In the genomic region with DNA sequence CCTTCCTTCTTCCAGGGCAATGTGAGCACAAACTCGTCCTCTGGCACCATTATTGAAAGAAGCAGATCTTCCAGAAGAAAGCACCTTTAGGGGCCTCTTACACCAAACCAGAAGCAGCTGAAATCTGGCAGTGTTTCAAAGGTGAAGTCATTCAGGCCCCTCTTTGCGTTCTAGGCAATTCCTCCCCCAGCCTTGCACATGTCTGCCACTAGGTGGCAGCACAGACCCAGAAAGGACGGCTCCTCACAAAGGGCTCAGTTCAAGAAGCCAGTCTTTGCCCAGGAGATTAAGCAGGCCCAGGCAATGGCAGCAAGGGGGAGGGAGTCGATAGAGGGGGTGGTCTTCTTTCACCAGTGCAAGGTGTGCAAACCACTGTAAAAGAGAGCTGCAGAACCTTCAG, we compare ENCODE assay signal across 8 mouse cellular contexts. TPM values are rescaled to one million over a fixed set of nuclear protein-coding genes. Genes with fewer than 3 reads are reported as not detected.
DNase-seq lines count a peak whose midpoint lies in the region; ATAC-seq and TF ChIP-seq lines count a peak whose summit lies in the region.

No protein-coding gene starts in this region.

- H3K4me2 ChIP-seq in forebrain, embryonic 13.5 days: peak overlapping the region; percentile 91
- peak overlapping the region; percentile 93 for H3K4me2 ChIP-seq in lung, embryonic 15.5 days

- peak overlapping the region in 1 of 2 experiments; percentile 27; a peak in 2 of 4 replicates for H3K4me3 ChIP-seq in MEL (ENCODE audit: control insufficient read depth in 1 of 2, insufficient read depth in 1 of 2, low read depth in 2 of 2, low read length in 2 of 2)
- peak overlapping the region; percentile 78 for H3K4me3 ChIP-seq in forebrain, embryonic 13.5 days
- no peak overlapping the region for H3K4me3 ChIP-seq in lung, embryonic 15.5 days

- H3K79me2 ChIP-seq in MEL (ENCODE audit: control insufficient read depth, insufficient read depth, low read length, poor library complexity): peaks cover 36% of the 10 kb centered on the region

- H3K27me3 ChIP-seq in MEL (ENCODE audit: control insufficient read depth in 1 of 2, insufficient read depth in 2 of 2, low read length in 2 of 2): no peaks in the 10 kb centered on the region
- H3K27me3 ChIP-seq in forebrain, embryonic 13.5 days: 0 out of 2 replicates have a peak, but pooled peaks cover under 1% of the 10 kb centered on the region
- H3K27me3 ChIP-seq in lung, embryonic 15.5 days: no peaks in the 10 kb centered on the region

- H3K9me3 ChIP-seq in MEL (replicated peaks; ENCODE audit: insufficient read depth, low read length): no peaks in the 10 kb centered on the region
- no peaks in the 10 kb centered on the region for H3K9me3 ChIP-seq in forebrain, embryonic 13.5 days (replicated peaks)
- no peaks in the 10 kb centered on the region for H3K9me3 ChIP-seq in lung, embryonic 15.5 days

- peaks cover 21 to 52% of the 10 kb centered on the region in 2 experiments for H3K4me1 ChIP-seq in MEL (ENCODE audit: control insufficient read depth in 1 of 2, insufficient read depth in 2 of 2, low read length in 2 of 2)
- peaks cover 81% of the 10 kb centered on the region for H3K4me1 ChIP-seq in forebrain, embryonic 13.5 days
- H3K4me1 ChIP-seq in lung, embryonic 15.5 days: peaks cover 59% of the 10 kb centered on the region

- DNase-seq in MEL (ENCODE audit: low read depth, low spot score): peak; percentile 94
- DNase-seq in heart, postnatal 10 days: peak; percentile 92 to 95
- peak; percentile 86 for DNase-seq in layer of hippocampus, adult 11-12 months (ENCODE audit: low spot score)
- peak; percentile 87 for DNase-seq in ovary, postnatal 14 days (ENCODE audit: low spot score)
- peak; percentile 64 to 86 for DNase-seq in thymus, postnatal 10 days (ENCODE audit: low spot score in 2 of 2)

- H3K36me3 ChIP-seq in MEL (ENCODE audit: control insufficient read depth in 1 of 2, insufficient read depth in 2 of 2, low read length in 2 of 2): peaks cover 6 to 53% of the 10 kb centered on the region in 2 experiments
- peaks cover 44% of the 10 kb centered on the region for H3K36me3 ChIP-seq in forebrain, embryonic 13.5 days (ENCODE audit: poor library complexity, severe bottlenecking)
- peaks cover 4% of the 10 kb centered on the region; the same call in 1 of the 2 replicates for H3K36me3 ChIP-seq in lung, embryonic 15.5 days

- no peak; a peak in 1 of 4 replicates for TF ChIP-seq EP300 in MEL (IDR thresholded peaks at IDR 0.05; ENCODE audit: low read depth in 1 of 2, low read length in 2 of 2)

- TF ChIP-seq CTCF in MEL (IDR thresholded peaks at IDR 0.05 in 2 of 3, conservative IDR thresholded peaks at IDR 0.05 in 1 of 3; ENCODE audit: control insufficient read depth in 1 of 3, insufficient read depth in 1 of 3, low read depth in 2 of 3, low read length in 3 of 3, poor library complexity in 1 of 3, severe bottlenecking in 1 of 3): peak; percentile 92 to 97 (median 92)

- peak overlapping the region; percentile 40 for H3K9ac ChIP-seq in MEL (ENCODE audit: control insufficient read depth, low read depth, low read length, poor library complexity, severe bottlenecking)
- H3K9ac ChIP-seq in forebrain, embryonic 13.5 days: peak overlapping the region; percentile 95
- H3K9ac ChIP-seq in lung, embryonic 15.5 days: no peak overlapping the region

- peak in 1 of 2 experiments; percentile 35; a peak in 1 of 4 replicates for TF ChIP-seq POLR2A in MEL (IDR thresholded peaks at IDR 0.05; ENCODE audit: control insufficient read depth in 1 of 2, insufficient read depth in 1 of 2, low read depth in 1 of 2, low read length in 2 of 2, poor library complexity in 1 of 2)

- no peak overlapping the region for H3K27ac ChIP-seq in MEL (ENCODE audit: control insufficient read depth, low read depth, low read length)
- peak overlapping the region; percentile 78 for H3K27ac ChIP-seq in forebrain, embryonic 13.5 days
- no peak overlapping the region for H3K27ac ChIP-seq in lung, embryonic 15.5 days

- intact Hi-C loops in heart, postnatal 10 days (cut with DNase I): loop anchor here (1.0 to 5.0 kb wide), 5 partner anchors 127 to 299 kb away; a partner anchor contains a TSS

- 1% methylated on average over 4 of the region's 4 CpGs for WGBS in forebrain, embryonic 13.5 days
- WGBS in lung, embryonic 15.5 days: 2% methylated on average over 4 of the region's 4 CpGs

- TF ChIP-seq RAD21 in MEL (IDR thresholded peaks at IDR 0.05; ENCODE audit: low read depth, low read length): peak; percentile 86

- peak; percentile 60 for ATAC-seq in cerebellum, adult (ENCODE audit: insufficient number of reproducible peaks, low FRiP score, low TSS enrichment)
- ATAC-seq in forebrain, embryonic 13.5 days: peak; percentile 34
- peak; percentile 2; the same call in 1 of the 2 replicates for ATAC-seq in lung, embryonic 15.5 days (ENCODE audit: borderline replicate concordance, extremely low read depth, low FRiP score, low TSS enrichment)

TF ChIP-seq in MEL, 35 proteins besides CTCF, POLR2A, EP300 and RAD21:
- TF ChIP-seq ZNF384 (IDR thresholded peaks at IDR 0.05; ENCODE audit: low read depth, low read length) (no peak; the same call in 1 of the 2 replicates), ZMIZ1 (IDR thresholded peaks at IDR 0.05; ENCODE audit: low read depth, low read length) (no peak), HCFC1 (IDR thresholded peaks at IDR 0.05; ENCODE audit: low read depth, low read length) (peak; percentile 37; the same call in 1 of the 2 replicates), KAT2A (conservative IDR thresholded peaks at IDR 0.05; ENCODE audit: low read depth, low read length) (no peak), ELF1 (IDR thresholded peaks at IDR 0.05; ENCODE audit: low read depth, low read length) (no peak), MAX (IDR thresholded peaks at IDR 0.05; ENCODE audit: low read length) (peak; percentile 72), NELFE (IDR thresholded peaks at IDR 0.05; ENCODE audit: low read depth, low read length) (no peak; the same call in 1 of the 2 replicates), MXI1 (IDR thresholded peaks at IDR 0.05; ENCODE audit: low read depth, low read length) (no peak), MAFK (IDR thresholded peaks at IDR 0.05; ENCODE audit: borderline replicate concordance, low read depth, low read length) (no peak), POLR2AphosphoS5 (IDR thresholded peaks at IDR 0.05; ENCODE audit: borderline replicate concordance, low read depth, low read length) (no peak), GABPA (IDR thresholded peaks at IDR 0.05; ENCODE audit: low read depth, low read length) (no peak), USF2 (IDR thresholded peaks at IDR 0.05; ENCODE audit: borderline replicate concordance in 1 of 2, insufficient read depth in 1 of 2, low read depth in 1 of 2, low read length in 2 of 2) (no peak), RCOR1 (IDR thresholded peaks at IDR 0.05; ENCODE audit: low read depth, low read length) (0 out of 2 replicates have a peak, but pooled peaks have one; percentile 7), SMC3 (IDR thresholded peaks at IDR 0.05; ENCODE audit: low read depth, low read length) (peak; percentile 81), E2F4 (IDR thresholded peaks at IDR 0.05; ENCODE audit: borderline replicate concordance, low read depth, low read length) (no peak), NRF1 (IDR thresholded peaks at IDR 0.05; ENCODE audit: insufficient read depth, low read depth, low read length, poor library complexity, severe bottlenecking) (no peak), BHLHE40 (IDR thresholded peaks at IDR 0.05; ENCODE audit: borderline replicate concordance, low read depth, low read length) (no peak), MEF2A (IDR thresholded peaks at IDR 0.05; ENCODE audit: extremely low read depth, insufficient replicate concordance, low read depth, low read length, poor library complexity, severe bottlenecking) (no peak), UBTF (IDR thresholded peaks at IDR 0.05; ENCODE audit: borderline replicate concordance, insufficient read depth, low read depth, low read length) (no peak), ZC3H11A (IDR thresholded peaks at IDR 0.05; ENCODE audit: low read depth, low read length) (peak; percentile 57), TCF12 (IDR thresholded peaks at IDR 0.05; ENCODE audit: low read depth, low read length) (0 out of 2 replicates have a peak, but pooled peaks have one; percentile 18), MAZ (IDR thresholded peaks at IDR 0.05; ENCODE audit: low read depth, low read length) (peak; percentile 91), MYB (IDR thresholded peaks at IDR 0.05; ENCODE audit: low read depth, low read length) (no peak), MYC (IDR thresholded peaks at IDR 0.05; ENCODE audit: low read depth, low read length) (0 out of 2 replicates have a peak, but pooled peaks have one; percentile 47), SIN3A (IDR thresholded peaks at IDR 0.05; ENCODE audit: low read length) (peak; percentile 82), POLR2AphosphoS2 (IDR thresholded peaks at IDR 0.05; ENCODE audit: low read length) (peak; percentile 72; the same call in 1 of the 2 replicates), CHD2 (IDR thresholded peaks at IDR 0.05; ENCODE audit: low read length) (no peak), ETS1 (IDR thresholded peaks at IDR 0.05; ENCODE audit: low read depth, low read length) (peak; percentile 78), USF1 (IDR thresholded peaks at IDR 0.05; ENCODE audit: low read depth, low read length) (no peak), JUND (IDR thresholded peaks at IDR 0.05; ENCODE audit: low read depth, low read length) (peak; percentile 58; the same call in 1 of the 2 replicates), CHD1 (IDR thresholded peaks at IDR 0.05; ENCODE audit: low read depth, low read length) (no peak)

RNA-seq across cellular contexts. Expression of a gene that starts 4.3 kb away (rescaled TPM):
- total RNA-seq in MEL (2012; rRNA removed): 62.3 and 67.3 TPM in 2 replicates
- polyA plus RNA-seq in MEL (2012; ENCODE audit: insufficient read depth in 1 of 2, insufficient read length in 2 of 2, low read depth in 1 of 2, low replicate concordance in 2 of 2, missing spikeins in 1 of 2): 100 to 1,000 TPM; 198 to 407 TPM
- 1,785 and 2,054 TPM in 2 replicates for polyA plus RNA-seq in forebrain, embryonic 13.5 days (2015; fragmentation: Nextera tagmentation; extraction: Ambion mirVana)
- 100 to 1,000 TPM; 270 to 328 TPM for total RNA-seq in heart, postnatal 10 days (2021)
- polyA plus RNA-seq in lung, embryonic 15.5 days (2015; fragmentation: Nextera tagmentation; extraction: Ambion mirVana): 599 and 663 TPM in 2 replicates

RNA-seq across cellular contexts. Expression of a gene that starts 38.3 kb away (rescaled TPM):
- 3.2 and 3.8 TPM in 2 replicates for total RNA-seq in MEL (2012; rRNA removed)
- polyA plus RNA-seq in MEL (2012; ENCODE audit: insufficient read depth in 1 of 2, insufficient read length in 2 of 2, low read depth in 1 of 2, low replicate concordance in 2 of 2, missing spikeins in 1 of 2): 1 to 10 TPM in 1 of 2 experiments, not detected in 1; 5.6 TPM
- polyA plus RNA-seq in forebrain, embryonic 13.5 days (2015; fragmentation: Nextera tagmentation; extraction: Ambion mirVana): 6.6 and 7.0 TPM in 2 replicates
- 10 to 100 TPM; 38.8 to 40.4 TPM for total RNA-seq in heart, postnatal 10 days (2021)
- 3.2 and 3.7 TPM in 2 replicates for polyA plus RNA-seq in lung, embryonic 15.5 days (2015; fragmentation: Nextera tagmentation; extraction: Ambion mirVana)

Comparison
In these comparisons a context has a peak if more than half of its experiments do, and no peak if none do; other contexts are left out.
1. ATAC-seq: peak in every context shown above with its lines; median percentile 60 in cerebellum, adult; 34 in forebrain, embryonic 13.5 days; 2 in lung, embryonic 15.5 days.